Mouse (Mus musculus): ENCODE results near the gene Dtl.
A peak's percentile ranks its signal among the peaks of the same experiment; 100 is the strongest.

Gene Dtl

GRCm38 (mm10) chr1:191579524-191579923, 4.2 kb upstream of the Dtl start:
- peak; percentile 68 for DNase-seq (ENCODE audit: low read depth)

- peak; percentile 83 for DNase-seq (ENCODE audit: low read depth)
These were observed 380 bp downstream of the Dtl start for GRCm38 (mm10) chr1:191574871-191575457.

DNA sequence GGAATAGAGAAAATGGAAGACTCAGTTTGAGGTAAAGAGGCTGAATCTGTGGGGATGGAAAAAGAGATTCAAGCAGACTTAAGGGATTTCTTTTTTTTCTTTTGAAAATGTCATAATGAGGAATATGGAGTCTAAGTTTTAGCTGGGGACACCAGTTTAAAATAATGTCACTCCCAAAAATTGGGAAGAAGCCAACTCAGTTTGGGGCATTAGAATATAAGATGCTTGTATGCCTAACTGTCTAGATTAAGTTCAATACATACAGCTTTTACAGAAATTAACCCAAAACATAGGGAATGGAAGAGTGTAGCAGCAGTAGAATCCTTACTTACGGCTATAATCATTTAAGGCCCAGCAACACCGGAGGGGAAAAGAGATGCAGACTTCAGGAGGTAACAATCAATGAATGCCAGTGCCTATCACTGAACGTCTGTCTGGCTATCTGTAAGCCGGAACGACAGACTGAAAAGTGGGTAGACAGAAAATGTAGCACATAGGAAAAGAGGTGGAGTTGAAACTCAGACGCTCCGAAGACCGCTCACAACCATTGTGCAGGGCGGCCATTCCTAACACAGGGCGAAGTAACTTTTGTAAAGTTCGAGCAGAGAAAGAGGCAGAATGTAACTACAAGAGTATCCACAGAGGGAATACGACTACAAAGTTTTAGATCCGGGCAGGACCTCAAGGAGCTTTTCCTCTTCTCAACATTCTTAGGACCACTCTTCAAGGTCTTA, 1.3 kb downstream of the Dtl start:
- no peak for DNase-seq (ENCODE audit: low read depth)

DNA sequence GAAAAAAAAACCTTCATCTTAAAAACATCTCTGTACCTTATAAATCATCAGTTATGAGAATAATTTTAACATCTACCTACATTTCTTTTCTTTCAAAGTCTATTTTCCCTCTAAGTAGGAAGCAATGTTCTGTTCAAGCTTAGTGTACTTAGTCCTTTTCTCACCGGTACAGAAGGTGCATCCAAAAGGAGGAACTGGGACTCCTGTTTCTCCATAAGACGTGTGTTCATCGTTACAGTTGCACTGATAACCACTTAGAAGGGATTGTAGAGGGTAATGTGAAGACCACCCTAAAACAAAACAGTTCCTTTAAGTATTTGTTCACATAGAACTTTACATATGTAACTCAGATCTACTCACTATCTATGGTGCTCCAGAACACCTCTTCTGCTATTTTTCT, 4.9 kb downstream of the Dtl start:
- no peak for DNase-seq (ENCODE audit: low read depth)

DNA sequence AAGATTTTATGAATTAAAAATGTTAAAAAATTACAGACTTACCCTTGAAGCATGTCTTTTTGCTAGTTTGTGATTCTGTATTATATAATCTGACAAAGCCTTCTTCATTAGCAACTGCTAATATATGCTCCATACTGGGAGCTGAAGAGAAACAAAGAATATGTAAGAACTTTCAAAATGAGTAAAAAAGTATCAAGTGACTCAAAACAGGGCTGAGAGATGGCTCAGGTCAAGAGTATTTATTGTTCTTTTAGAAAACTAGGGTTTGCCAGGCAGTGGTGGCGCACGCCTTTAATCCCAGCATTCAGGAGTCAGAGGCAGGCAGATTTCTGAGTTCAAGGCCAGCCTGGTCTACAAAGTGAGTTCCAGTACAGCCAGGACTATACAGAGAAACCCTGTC, 5.7 kb downstream of the Dtl start:
- no peak for DNase-seq (ENCODE audit: low read depth)

DNA sequence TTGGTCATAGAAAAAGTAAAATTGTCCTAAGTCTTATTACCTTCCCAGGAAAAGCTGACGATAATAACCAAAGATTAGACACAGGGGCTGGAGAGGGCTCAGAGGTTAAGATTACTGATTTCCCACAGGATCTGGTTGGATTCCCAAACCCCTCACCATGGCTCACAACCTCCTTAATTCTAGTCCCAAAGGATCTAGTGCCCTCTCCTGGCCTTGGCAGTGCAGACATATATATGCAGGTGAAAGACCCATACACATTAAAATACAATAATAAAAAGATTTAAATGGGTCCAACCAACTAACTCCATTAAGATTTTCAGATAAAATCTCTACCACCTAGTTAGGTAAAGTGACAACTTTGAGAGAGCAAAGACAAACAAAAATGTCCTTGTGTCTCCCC, 7.5 kb downstream of the Dtl start:
- no peak for DNase-seq (ENCODE audit: low read depth)

- peak; percentile 78 for DNase-seq (ENCODE audit: low read depth)
These were observed 12.4 kb downstream of the Dtl start for GRCm38 (mm10) chr1:191562823-191563365.

DNA sequence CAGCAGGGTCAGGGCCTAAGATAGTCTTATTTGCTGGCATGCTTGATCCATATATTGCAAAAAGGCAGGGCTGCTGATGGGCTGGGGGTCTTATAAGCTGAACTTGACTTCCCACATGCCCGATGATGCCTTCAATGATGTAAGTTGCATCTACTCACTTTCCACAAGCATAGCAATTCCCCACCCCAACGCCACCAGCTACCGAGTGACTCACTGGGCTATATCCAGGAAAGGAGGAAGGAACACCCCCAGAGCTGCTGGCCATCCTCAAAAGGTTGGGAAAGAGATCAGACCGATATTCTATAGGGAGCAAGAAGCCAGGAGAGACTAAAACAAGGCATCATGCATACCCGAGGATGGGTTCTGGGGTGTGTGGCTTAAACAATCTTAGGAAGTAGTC, 15.6 kb downstream of the Dtl start:
- no peak for DNase-seq (ENCODE audit: low read depth)

DNA sequence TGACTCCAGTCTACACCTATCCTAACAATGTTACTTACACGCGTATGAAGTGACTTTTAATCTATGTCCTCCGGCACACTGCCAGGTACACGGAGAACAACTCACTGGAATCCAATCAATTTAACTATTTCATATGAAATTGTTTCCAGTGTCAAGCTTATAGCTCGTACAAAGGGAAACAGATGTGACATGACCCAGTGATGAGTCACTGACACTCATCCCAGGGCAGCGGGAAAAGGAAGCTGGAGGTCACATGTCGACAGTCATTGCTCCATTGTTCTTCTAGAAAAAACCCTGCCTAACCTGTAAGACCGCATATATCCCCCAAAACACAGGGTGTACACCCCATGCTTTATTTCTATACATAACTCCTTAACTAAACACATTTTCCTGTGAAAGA, 18.2 kb downstream of the Dtl start:
- no peak for DNase-seq (ENCODE audit: low read depth)

DNA sequence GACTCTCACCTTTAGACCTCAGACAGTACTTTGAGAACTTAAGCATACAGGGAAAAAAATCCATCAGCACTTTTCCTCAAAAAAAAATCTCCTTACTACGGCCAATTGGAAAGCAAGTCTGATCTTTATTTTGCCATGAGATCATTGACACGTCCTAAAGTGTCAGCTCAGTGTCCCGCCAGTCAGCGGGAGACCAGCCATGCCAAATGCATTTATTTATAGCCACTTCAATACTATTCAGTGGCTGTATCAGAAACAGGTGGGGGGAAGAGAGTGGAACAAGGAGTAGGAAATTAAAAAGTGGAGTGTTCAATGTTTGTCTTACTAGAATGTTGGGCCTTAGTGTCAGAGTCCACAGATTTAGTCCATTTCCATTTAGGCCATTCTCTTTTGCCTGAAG, 24.6 kb downstream of the Dtl start:
- no peak for DNase-seq (ENCODE audit: low read depth)

DNA sequence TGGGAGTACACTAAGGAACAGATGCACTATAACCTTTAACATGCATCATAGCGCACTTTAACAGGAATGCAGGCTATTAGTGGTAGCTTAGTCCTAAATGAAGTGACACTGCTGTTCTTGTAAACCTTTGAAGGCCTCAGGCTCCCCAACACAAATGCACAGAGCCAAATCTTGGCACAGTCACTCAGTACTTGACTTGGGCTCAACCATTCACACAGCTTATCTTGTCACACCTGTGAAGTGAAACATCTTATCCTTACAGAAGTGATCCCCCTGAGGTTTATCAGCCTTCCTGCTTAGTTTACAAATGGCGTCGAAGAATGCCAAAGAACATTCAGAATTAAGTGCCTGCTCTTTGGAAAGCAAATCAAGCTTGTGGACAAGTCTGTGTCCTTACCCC, 31.6 kb downstream of the Dtl start:
- no peak for DNase-seq (ENCODE audit: low read depth)

DNA sequence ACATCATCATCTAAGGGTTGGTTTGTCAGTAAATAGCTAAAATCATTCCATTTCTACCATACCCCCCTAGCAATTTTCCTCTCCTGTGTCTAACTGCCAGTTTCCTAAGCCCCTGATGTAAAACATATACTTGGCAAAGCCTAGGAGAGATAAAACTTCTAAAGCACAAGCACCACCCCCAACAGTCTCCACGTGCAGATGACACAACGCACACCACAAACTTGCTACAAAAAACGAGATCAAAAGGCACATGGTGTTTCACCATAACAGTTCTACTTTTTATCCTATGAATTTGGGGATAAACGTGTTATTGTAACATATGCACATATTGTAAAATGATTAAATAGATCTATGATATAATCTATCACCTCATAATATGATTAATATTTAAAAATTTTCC, 33.7 kb downstream of the Dtl start:
- no peak for DNase-seq (ENCODE audit: low read depth)

DNA sequence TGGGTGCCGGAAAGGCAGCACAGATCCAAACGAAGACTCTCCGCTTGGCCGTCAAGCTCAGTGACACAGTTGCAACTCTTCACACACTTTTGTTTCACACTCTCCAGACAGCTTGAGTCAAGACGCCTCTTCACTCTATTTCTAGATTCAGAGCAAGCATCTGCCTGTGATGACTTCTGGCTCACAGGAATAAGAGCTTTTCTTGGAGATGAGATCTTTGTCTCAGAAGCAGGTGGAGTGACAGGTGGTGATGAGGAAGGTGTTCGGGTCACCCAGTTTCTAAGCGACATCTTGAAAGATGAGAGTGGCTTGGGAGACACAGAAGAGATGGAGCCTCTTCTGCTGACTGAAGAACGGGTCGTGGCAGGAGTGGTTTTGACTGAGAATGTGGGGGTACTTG, 34.3 kb downstream of the Dtl start:
- DNase-seq (ENCODE audit: low read depth) = no peak

GRCm38 (mm10) chr1:191540300-191540699, 35.0 kb downstream of the Dtl start:
- DNase-seq (ENCODE audit: low read depth) = no peak

GRCm38 (mm10) chr1:191534896-191535295, 40.4 kb downstream of the Dtl start:
- DNase-seq (ENCODE audit: low read depth) = no peak

DNA sequence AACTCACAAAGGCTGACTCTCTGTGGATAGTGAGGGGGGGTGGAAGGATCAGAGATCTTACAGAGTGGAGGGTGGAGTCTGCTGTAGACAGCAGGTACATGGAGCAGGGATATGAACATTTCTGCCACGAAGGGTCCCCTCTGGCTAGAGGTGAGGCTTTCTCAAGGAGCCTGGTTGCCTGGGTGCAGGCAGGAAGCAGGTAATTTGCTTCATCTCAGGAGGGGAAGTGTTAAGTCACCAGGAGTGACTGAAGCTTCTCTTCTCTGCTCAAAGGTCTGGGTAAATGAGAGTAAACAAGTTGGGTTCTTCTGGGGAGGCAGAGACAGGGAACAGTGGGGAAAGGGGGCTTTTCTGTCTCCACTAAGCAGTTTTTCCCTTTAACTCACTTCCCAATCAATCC, 44.3 kb downstream of the Dtl start:
- no peak for DNase-seq (ENCODE audit: low read depth)

GRCm38 (mm10) chr1:191529406-191529805, 45.9 kb downstream of the Dtl start:
- no peak for DNase-seq (ENCODE audit: low read depth)

GRCm38 (mm10) chr1:191527921-191528612, 47.3 kb downstream of the Dtl start:
- DNase-seq (ENCODE audit: low read depth) = no peak

GRCm38 (mm10) chr1:191527089-191527488, 48.3 kb downstream of the Dtl start:
- no peak for DNase-seq (ENCODE audit: low read depth)

GRCm38 (mm10) chr1:191521395-191521794, 53.9 kb downstream of the Dtl start:
- no peak for DNase-seq (ENCODE audit: low read depth)

GRCm38 (mm10) chr1:191520669-191521068, 54.7 kb downstream of the Dtl start:
- DNase-seq (ENCODE audit: low read depth) = no peak

GRCm38 (mm10) chr1:191520194-191520593, 55.1 kb downstream of the Dtl start:
- no peak for DNase-seq (ENCODE audit: low read depth)

Measured in induced T-regulatory cell, adult 2 months (primary cell).